Mouse (Mus musculus) heart, adult 2 months (tissue): ENCODE measurements at regions not wholly inside any gene's neighbourhood (a gene's known extent, or its start where the extent isn't known, plus 50 kb on each side); places are given as distances from the start of the nearest gene placed in this dataset.

Experiments used
- CTCF ChIP-seq: fragments of 200-600 bp; IDR thresholded peaks from 2 replicates; pipeline ENCODE4 v1.8.1; 2022; ENCODE audit warnings: antibody characterized with exemption, mild to moderate bottlenecking, moderate library complexity
- EP300 ChIP-seq: fragments of 200-500 bp; IDR thresholded peaks from 2 replicates; pipeline ENCODE4 v1.6.1; 2011; ENCODE audit warnings: low read depth, low read length, control low read depth; ENCODE audit not compliant: insufficient read depth
- POLR2A ChIP-seq: fragments of 200-500 bp; IDR thresholded peaks from 2 replicates; pipeline ENCODE4 v1.6.1; 2011; ENCODE audit warnings: mild to moderate bottlenecking, low read depth, low read length, control low read depth; ENCODE audit not compliant: insufficient read depth

GRCm38 (mm10) chr13:44346636-44347035 lies 382.6 kb upstream of the Jarid2 start:
- TF ChIP-seq CTCF (no peak), POLR2A (no peak), EP300 (no peak)
